Mouse (Mus musculus): Measurements from ENCODE around the gene Fgfrl1.

The Fgfrl1 gene

DNA sequence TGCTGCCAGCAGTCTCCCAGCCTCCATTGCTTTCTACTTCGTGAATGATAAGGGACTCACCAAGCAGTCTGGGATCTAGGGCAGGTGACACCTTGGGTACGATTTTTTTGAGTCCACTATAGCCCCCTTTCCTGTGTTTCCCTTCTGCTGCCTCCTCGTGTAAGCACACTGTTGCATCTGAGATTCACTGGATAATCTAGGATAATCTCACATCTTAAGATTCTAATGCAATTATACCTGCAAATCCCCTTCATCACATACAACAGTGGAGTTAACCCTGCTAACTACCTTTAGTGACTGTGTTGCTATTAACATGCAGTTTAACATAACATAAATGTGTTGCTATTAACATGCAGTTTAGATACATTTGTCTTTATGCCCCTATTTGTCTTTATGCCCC lies 27.1 kb upstream of the Fgfrl1 start:
- in situ Hi-C loops (cut with MboI; ENCODE audit: low sequenced_read_pairs), result no loop called here

DNA sequence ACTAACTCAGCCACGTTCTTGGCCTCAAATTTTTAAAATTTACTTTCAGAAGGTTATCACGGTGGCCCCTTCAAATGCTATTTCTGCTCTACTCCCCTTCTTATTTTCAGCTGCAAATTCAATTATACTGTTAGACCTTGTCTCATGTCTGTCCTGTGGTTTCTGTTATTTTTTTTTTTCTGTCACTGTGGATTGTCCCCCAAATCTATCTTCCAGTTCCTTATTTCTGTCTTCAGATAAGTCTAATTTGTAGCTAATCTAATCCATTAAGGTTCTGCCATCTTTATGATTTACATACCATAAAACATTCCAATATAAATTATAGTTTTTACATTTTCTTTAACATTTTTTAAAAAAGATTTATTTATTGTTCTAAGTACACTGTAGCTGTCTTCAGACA lies 24.8 kb upstream of the Fgfrl1 start:
- in situ Hi-C loops (cut with MboI; ENCODE audit: low sequenced_read_pairs), result no loop called here

DNA sequence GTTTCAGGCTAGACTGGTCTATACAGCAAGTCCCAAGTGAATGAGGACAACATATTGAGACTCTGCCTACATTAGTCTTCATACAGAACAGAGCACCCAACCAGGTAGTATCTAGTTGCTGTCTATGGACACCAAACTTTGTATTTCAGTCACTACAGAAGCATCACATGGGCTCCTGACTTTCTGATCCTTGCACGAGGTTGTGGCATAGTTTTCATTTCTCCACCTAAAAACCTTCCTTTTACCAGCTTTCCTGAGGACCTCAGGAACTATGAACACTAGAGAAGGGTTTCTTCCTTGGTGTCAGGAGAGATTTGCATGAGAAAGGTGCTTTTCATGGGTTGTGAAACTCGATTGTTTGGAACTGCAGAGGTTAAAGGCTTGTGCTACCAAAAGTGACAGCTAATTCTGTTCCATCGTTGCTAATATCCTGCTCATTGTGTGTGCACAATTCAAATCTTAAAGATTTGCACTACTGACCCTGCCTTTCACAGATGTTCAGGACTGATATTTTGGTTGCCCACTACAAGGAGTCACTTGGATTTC lies 23.7 kb upstream of the Fgfrl1 start:
- in situ Hi-C loops (cut with MboI; ENCODE audit: low sequenced_read_pairs), result no loop called here

- in situ Hi-C loops (cut with MboI; ENCODE audit: low sequenced_read_pairs), result no loop called here
These were observed 22.9 kb upstream of the Fgfrl1 start, which contains the start of gene Dgkq for GRCm38 (mm10) chr5:108668977-108669936. Gene Dgkq, minus strand, starts transcription at chr5:108669672.

- in situ Hi-C loops (cut with MboI; ENCODE audit: low sequenced_read_pairs), result no loop called here
These were observed 22.2 kb upstream of the Fgfrl1 start for GRCm38 (mm10) chr5:108669986-108670385.

DNA sequence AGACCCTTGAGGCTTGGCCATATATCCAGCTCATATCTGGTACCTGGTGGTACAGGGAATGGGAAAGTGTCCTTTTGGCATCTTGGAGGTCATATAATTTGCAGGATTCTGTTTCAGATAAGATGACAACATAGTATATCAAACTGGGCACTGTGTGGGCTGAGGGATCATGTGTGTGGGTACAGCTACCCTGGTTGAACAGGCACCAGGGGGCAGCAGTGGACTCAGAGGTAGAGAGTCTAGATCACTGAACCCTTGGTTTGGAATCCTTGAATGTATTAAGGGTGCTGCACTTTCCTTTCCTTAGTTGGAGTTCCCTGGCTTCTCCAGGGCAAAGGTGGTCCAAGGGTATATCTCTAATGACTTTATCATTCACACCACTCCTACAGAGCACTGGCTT lies 21.4 kb upstream of the Fgfrl1 start:
- in situ Hi-C loops (cut with MboI; ENCODE audit: low sequenced_read_pairs), result no loop called here

DNA sequence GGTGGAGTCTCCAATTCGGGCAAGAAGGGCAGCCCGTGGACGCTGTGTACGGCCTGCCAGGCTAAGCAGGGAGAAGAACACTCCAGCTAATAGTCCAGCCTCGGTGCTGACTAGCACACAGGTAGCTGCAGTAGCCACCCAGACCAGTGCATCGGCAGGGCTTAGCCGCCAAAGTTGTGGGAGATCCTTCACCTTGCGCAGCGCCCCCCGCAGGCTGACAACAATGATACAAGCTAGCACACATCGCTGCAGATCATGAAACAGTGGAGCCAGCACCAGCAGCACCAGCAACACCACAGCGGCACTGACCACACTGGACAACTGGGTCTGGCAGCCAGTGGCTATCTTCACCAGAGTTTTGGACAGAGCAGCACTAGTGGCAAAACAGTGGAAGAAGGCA lies 20.4 kb upstream of the Fgfrl1 start:
- in situ Hi-C loops (cut with MboI; ENCODE audit: low sequenced_read_pairs), result no loop called here

GRCm38 (mm10) chr5:108674624-108675023 lies 17.6 kb upstream of the Fgfrl1 start:
- in situ Hi-C loops (cut with MboI; ENCODE audit: low sequenced_read_pairs), result no loop called here

DNA sequence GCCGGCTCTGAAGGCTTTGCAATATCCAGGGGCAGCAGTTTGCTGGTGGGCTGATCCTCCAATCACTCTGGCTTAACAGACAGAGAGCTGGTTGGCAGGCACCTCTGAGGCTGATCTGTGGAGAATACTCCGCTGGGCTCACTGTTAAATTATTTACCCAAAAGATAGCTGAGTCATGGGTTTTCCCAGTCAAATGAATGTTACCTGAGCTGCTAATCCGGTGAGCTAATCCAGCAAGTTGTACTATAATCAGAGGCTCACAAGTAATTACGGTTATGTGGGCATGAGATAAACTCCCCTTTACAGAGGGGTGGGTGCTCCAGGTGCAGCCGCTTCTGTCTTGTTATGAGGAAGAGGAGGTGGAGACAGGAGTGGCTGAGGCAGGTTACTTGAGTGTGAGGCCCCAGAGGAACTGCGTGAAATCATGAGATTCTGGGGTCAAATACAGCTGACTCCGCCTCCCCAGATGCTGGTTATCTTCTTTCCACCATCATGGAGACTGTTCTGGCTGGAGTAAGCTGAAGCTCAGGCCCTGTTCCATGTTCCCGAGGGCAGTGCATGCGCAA lies 16.8 kb upstream of the Fgfrl1 start, which contains the start of gene Slc26a1:
Gene Slc26a1, minus strand, starts transcription at position 319 of the 566 bp plus-strand sequence.
- in situ Hi-C loops (cut with MboI; ENCODE audit: low sequenced_read_pairs), result no loop called here

DNA sequence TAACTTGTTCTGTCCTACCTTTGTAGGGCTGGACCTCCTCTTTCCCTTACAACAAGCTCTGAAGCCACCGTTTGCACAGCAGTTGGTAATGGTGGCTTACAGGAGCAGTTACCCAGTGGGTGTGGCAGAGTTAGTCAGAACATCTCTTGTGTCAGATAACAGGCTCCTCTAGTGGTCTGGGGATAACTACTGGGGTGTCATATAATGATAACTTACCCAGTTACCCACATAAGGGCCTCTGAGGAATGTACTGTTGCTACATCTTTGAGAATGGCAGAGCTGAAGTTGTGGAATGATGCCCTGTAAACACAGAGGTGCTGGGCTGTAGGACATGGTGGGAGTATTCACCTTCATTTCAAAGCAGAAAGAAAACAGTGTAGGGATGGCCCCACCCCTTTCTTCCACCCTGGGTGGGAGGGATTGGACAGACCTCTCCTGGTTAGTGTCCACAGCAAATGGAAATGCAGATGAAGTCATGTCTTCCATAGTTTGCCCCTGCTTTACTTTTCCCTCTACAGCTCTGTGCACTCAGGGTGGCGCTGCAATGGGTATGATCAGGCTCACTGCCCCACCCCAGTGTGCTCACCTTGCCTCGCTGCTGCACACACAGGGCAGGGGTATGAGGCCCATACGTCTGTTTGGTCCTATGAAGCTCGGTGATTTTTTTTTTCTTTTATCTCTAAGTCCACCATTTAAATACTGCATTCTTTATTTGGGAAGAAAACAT lies 15.2 kb upstream of the Fgfrl1 start:
- in situ Hi-C loops (cut with MboI; ENCODE audit: low sequenced_read_pairs), result no loop called here

DNA sequence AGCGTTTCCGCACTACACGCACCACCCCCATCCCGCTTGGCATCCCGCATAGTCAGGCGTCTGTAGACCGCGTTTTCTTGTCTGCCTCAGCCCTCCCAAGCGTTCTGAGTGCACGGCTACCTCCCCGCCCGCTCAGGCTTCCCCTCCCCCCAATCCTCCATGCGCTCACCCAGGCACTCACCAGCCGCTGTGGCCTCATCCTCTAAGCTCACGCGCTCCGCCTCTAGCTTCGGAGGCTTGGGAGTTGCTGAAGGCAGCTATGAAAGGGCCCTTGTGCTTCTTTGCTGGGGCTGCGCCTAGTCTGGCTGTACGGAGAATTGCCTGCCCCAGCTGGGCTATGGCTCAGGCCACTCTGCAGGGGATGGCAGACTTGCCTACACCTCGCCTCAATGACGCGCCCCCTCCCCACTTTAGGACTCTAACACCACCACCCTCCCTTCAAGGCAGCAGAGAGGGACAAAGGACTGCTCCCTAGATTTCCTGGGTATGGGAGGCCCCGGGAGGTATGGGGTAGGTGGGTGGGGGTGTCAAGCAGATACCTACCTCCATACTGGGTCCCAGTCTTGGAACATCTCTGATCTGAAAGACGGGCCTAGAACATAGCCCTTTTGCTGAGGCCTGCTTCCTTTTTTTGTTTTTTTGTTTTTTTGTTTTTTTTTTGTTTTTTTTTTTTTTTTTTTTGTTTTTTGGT lies 14.4 kb upstream of the Fgfrl1 start:
- in situ Hi-C loops (cut with MboI; ENCODE audit: low sequenced_read_pairs), result no loop called here

DNA sequence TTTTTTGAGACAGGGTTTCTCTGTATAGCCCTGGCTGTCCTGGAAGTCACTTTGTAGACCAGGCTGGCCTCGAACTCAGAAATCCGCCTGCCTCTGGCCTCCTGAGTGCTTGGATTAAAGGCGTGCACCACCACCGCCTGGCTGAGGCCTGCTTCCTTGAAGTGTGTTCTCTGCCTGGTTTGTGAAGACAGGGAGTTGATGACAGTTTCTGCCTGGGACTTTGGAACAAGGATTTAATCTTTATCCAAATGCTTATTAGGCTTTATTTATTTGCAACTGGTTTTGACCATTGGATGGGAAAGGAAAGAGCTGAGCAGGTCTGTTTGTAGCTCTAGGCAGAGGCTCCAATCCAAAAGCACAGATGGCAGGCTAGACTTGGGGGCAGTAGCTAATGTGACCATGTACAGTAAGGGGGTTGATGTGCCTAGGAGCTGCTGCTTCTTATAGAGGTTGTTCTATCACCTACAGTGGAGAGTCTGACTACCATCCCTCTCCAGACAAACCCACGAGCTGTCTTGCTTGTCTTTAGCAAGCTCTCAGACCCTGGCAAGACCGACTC lies 13.8 kb upstream of the Fgfrl1 start:
- in situ Hi-C loops (cut with MboI; ENCODE audit: low sequenced_read_pairs), result no loop called here

- in situ Hi-C loops (cut with MboI; ENCODE audit: low sequenced_read_pairs), result no loop called here
These were observed 12.3 kb upstream of the Fgfrl1 start for GRCm38 (mm10) chr5:108679909-108680308.

DNA sequence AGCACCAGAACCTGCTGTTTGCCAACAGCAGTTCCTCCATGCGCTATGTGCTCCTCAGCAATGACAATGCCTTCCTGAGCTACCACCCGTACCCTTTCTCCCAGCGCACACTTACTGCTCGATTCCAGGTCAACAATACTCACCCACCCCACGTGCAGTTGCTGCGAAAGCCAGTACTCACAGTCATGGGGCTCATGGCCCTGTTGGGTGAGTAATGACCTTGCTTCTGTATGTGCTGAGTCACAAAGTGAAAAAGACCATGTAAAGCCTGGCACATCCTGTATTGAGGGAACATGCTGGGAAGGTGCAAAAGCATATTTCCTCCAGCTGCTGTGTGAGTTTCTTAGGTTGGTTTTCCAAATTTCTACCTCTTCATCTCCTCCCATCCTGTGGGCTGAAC lies 11.3 kb upstream of the Fgfrl1 start:
- in situ Hi-C loops (cut with MboI; ENCODE audit: low sequenced_read_pairs), result no loop called here

DNA sequence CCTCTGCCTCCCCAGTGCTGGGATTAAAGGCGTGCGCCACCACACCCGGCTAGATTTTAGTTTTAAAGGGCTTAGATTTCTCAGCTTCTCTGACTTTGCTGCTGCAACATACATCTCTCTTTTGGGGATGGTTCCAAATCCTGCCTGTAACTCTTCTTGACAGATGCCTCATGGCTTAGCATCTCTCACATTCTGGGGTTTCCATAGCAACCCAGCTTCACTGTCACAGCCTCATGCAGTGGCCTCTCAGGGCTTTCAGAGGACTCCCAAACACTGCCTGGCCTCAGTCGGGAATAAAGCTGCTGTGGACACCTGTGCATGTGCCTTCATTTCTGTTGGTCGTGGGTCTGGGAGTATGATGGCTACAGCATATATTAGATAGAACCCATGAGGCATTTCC lies 3.1 kb upstream of the Fgfrl1 start:
- in situ Hi-C loops (cut with MboI; ENCODE audit: low sequenced_read_pairs), result no loop called here

GRCm38 (mm10) chr5:108691152-108691551 lies 1.0 kb upstream of the Fgfrl1 start:
- in situ Hi-C loops (cut with MboI; ENCODE audit: low sequenced_read_pairs), result no loop called here

DNA sequence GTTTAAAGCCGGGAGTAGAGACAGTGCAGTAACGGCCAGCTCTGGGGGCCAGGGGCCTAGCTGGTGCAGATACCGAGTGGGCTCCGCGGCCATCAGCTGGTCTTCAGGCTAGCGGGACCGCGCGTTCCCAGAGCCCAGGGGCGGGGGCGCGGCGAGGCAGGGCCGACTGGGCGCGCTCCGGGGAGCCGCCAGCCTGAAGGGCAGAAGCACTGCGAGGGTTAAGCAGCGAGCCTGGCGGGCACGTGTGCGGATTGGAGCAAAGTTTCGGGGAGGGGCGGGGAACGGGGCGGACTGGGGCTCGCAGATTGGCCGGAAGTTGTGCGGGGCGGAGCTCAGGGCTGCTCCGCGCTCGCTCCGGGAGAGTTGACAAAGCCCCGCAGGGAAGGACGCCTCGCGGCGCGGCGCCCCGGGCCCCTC lies 1.7 kb downstream of the Fgfrl1 start:
- in situ Hi-C loops (cut with MboI; ENCODE audit: low sequenced_read_pairs), result no loop called here

DNA sequence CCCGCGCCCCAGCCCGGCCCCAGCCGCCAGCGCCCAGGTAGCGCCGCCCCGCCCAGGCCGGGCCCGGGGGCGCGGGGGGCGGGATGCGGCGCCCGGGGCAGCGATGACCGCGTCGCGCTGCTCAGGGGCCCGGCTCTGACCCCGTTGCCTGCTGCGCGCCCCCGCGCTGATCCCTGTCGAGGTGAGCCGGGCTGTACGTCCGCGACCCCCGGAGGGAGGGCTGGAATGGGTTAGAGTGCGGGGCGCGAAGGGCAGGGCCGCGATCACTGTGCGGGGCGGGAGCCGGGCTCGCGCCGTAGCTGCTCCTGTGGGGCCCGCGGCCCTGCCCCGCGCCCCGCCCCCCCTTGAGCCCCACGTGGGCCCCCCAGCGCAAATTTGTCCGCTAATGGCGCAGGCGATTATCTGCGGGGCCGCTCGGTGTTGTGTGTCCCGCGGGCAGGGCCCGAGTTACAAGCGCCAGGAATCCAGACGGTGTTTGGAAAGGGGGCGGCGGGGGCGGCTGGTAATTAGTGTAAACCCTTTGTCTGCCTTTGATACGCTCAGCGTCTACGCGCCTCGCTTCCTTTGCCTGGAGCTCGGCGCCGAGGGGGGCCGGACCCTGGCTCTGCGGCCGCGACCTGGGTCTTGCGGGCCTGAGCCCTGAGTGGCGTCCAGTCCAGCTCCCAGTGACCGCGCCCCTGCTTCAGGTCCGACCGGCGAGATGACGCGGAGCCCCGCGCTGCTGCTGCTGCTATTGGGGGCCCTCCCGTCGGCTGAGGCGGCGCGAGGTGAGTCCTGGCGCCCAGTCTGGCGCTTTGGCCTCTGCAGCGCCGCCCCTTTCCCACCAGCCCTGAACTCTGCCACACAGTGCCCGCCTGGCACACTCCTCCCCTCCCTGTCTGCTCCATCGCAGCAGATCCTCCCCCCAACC lies 2.4 kb downstream of the Fgfrl1 start:
- in situ Hi-C loops (cut with MboI; ENCODE audit: low sequenced_read_pairs), result no loop called here

- in situ Hi-C loops (cut with MboI; ENCODE audit: low sequenced_read_pairs), result no loop called here
These were observed 3.7 kb downstream of the Fgfrl1 start for GRCm38 (mm10) chr5:108695861-108696260.

Measured in CH12F3 (cell line).